16 mouse cellular contexts compared by ENCODE assay signal in the genomic region with DNA sequence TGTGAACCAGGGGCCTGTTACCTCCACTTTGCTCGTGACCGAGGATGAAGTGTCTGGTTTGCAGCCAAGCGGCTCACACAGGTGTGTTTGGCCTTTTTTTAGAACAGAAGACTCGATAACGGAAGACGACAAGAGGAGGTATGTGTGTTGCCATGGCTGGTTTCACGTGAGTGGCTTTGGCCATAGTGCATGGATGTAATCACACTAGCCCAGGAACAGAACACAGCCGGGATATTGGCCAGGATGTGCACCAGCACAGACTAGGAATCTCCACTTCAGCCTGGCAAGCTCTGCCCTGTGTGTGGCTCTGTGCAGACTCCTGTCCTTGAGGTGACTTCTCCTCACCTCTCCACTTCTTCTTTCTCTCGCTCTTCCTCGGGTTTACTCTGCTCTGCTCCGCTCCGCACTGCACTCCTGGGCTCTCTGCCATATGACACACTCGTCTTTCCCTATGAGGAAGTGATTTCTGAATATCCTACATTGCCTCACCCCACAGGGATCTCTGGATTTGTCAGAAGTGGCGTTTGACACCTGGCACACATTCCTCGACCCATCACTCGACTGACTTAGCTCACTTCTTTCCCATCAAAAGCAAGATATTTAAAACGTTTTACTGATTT. TPM values are rescaled to one million over a fixed set of nuclear protein-coding genes. Genes with fewer than 3 reads are reported as not detected.
DNase-seq lines count a peak whose midpoint lies in the region; ATAC-seq and TF ChIP-seq lines count a peak whose summit lies in the region.
"Had no signal": no experiment of that assay in that cellular context is flagged by ENCODE, and none has a peak within 500 bp of the region (broad histone marks: within the 10 kb centered on the region; RNA-seq: fewer than 3 reads in every experiment).

No protein-coding gene starts in this region.

- no peak for ATAC-seq in heart, embryonic 12.5 days (ENCODE audit: insufficient number of reproducible peaks, low FRiP score)
- ATAC-seq in lung, postnatal 0 days: peak; percentile 62
- ATAC-seq in neural tube, embryonic 15.5 days (ENCODE audit: low FRiP score): no peak

- no peak overlapping the region for H3K9ac ChIP-seq in heart, adult 2 months (ENCODE audit: low read depth, low read length)
- H3K9ac ChIP-seq in heart, embryonic 12.5 days: no peak overlapping the region
- no peak overlapping the region for H3K9ac ChIP-seq in lung, postnatal 0 days (replicated peaks; ENCODE audit: low read depth)
- H3K9ac ChIP-seq in neural tube, embryonic 15.5 days (replicated peaks): no peak overlapping the region
- H3K9ac ChIP-seq: embryonic facial prominence, embryonic 13.5 days; forebrain, embryonic 12.5 days; heart, embryonic 15.5 days; limb, embryonic 13.5 days; midbrain, embryonic 12.5 days had no signal

- H3K27ac ChIP-seq in heart, adult 2 months: no peak overlapping the region
- H3K27ac ChIP-seq in heart, embryonic 12.5 days (ENCODE audit: poor library complexity, severe bottlenecking): no peak overlapping the region
- no peak overlapping the region for H3K27ac ChIP-seq in lung, postnatal 0 days (ENCODE audit: low read length)
- H3K27ac ChIP-seq in neural tube, embryonic 15.5 days (replicated peaks): no peak overlapping the region
- H3K27ac ChIP-seq: embryonic facial prominence, embryonic 13.5 days; forebrain, embryonic 12.5 days; heart, embryonic 15.5 days; left cerebral cortex, adult 2 months; limb, embryonic 13.5 days; midbrain, embryonic 12.5 days had no signal

- TF ChIP-seq EP300 in heart, adult 2 months (IDR thresholded peaks at IDR 0.05; ENCODE audit: insufficient read depth, low read depth, low read length): 0 out of 2 replicates have a peak, but pooled peaks have one; percentile 13
- TF ChIP-seq EP300 in lung, postnatal 0 days (IDR thresholded peaks at IDR 0.05): no peak

- WGBS in heart, adult 2 months: 41% methylated on average over 17 of the region's 17 CpGs
- 69% methylated on average over 17 of the region's 17 CpGs for WGBS in heart, embryonic 12.5 days
- 44% methylated on average over 17 of the region's 17 CpGs for WGBS in lung, postnatal 0 days
- WGBS in neural tube, embryonic 15.5 days: 84% methylated on average over 17 of the region's 17 CpGs

- H3K9me3 ChIP-seq in heart, embryonic 12.5 days (replicated peaks): no peaks in the 10 kb centered on the region
- no peaks in the 10 kb centered on the region for H3K9me3 ChIP-seq in lung, postnatal 0 days (ENCODE audit: low read length)
- no peaks in the 10 kb centered on the region for H3K9me3 ChIP-seq in neural tube, embryonic 15.5 days (replicated peaks)
- H3K9me3 ChIP-seq: embryonic facial prominence, embryonic 13.5 days; forebrain, embryonic 12.5 days; heart, embryonic 15.5 days; limb, embryonic 13.5 days; midbrain, embryonic 12.5 days had no signal

- no peak for TF ChIP-seq POLR2A in heart, adult 2 months (IDR thresholded peaks at IDR 0.05; ENCODE audit: insufficient read depth, low read depth, low read length)

- no peaks in the 10 kb centered on the region; the same call in 1 of the 2 replicates for H3K4me1 ChIP-seq in heart, adult 2 months (ENCODE audit: control insufficient read depth, insufficient read depth, low read length)
- peaks cover 17% of the 10 kb centered on the region for H3K4me1 ChIP-seq in heart, embryonic 12.5 days (replicated peaks)
- 0 out of 2 replicates have a peak, but pooled peaks cover 2% of the 10 kb centered on the region for H3K4me1 ChIP-seq in lung, postnatal 0 days (ENCODE audit: insufficient read depth, low read depth, low read length)
- H3K4me1 ChIP-seq in neural tube, embryonic 15.5 days: 0 out of 2 replicates have a peak, but pooled peaks cover 4% of the 10 kb centered on the region

- H3K27me3 ChIP-seq in heart, adult 2 months (ENCODE audit: control insufficient read depth, insufficient read depth, low read length): no peaks in the 10 kb centered on the region
- no peaks in the 10 kb centered on the region for H3K27me3 ChIP-seq in heart, embryonic 12.5 days (replicated peaks)
- H3K27me3 ChIP-seq in lung, postnatal 0 days (replicated peaks; ENCODE audit: insufficient read depth, low read length): no peaks in the 10 kb centered on the region
- no peaks in the 10 kb centered on the region for H3K27me3 ChIP-seq in neural tube, embryonic 15.5 days (replicated peaks)
- H3K27me3 ChIP-seq: embryonic facial prominence, embryonic 13.5 days; forebrain, embryonic 12.5 days; heart, embryonic 15.5 days; limb, embryonic 13.5 days; midbrain, embryonic 12.5 days had no signal

- no peaks in the 10 kb centered on the region for H3K79me2 ChIP-seq in heart, adult 2 months (replicated peaks; ENCODE audit: control insufficient read depth, insufficient read depth, low read length)

- intact Hi-C loops in heart, adult 2 months (cut with DNase I): no loop called here
- intact Hi-C loops in left cerebral cortex, postnatal 25 days (cut with DNase I): no loop called here

- H3K4me3 ChIP-seq in heart, adult 2 months: no peak overlapping the region
- H3K4me3 ChIP-seq in heart, embryonic 12.5 days: no peak overlapping the region
- no peak overlapping the region for H3K4me3 ChIP-seq in lung, postnatal 0 days (ENCODE audit: low read depth, low read length)
- H3K4me3 ChIP-seq in neural tube, embryonic 15.5 days (replicated peaks): no peak overlapping the region
- H3K4me3 ChIP-seq: embryonic facial prominence, embryonic 13.5 days; forebrain, embryonic 12.5 days; heart, embryonic 15.5 days; left cerebral cortex, adult 2 months; limb, embryonic 13.5 days; midbrain, embryonic 12.5 days had no signal

- H3K4me2 ChIP-seq in heart, embryonic 12.5 days: no peak overlapping the region
- H3K4me2 ChIP-seq in lung, postnatal 0 days (replicated peaks; ENCODE audit: low read depth, low read length): no peak overlapping the region
- H3K4me2 ChIP-seq in neural tube, embryonic 15.5 days: no peak overlapping the region
- H3K4me2 ChIP-seq: embryonic facial prominence, embryonic 13.5 days; forebrain, embryonic 12.5 days; heart, embryonic 15.5 days; limb, embryonic 13.5 days; midbrain, embryonic 12.5 days had no signal

- H3K36me3 ChIP-seq in heart, adult 2 months (ENCODE audit: control insufficient read depth, insufficient read depth, low read length): no peaks in the 10 kb centered on the region
- H3K36me3 ChIP-seq in heart, embryonic 12.5 days: no peaks in the 10 kb centered on the region
- no peaks in the 10 kb centered on the region for H3K36me3 ChIP-seq in lung, postnatal 0 days (ENCODE audit: insufficient read depth, low read length)
- no peaks in the 10 kb centered on the region for H3K36me3 ChIP-seq in neural tube, embryonic 15.5 days
- H3K36me3 ChIP-seq: embryonic facial prominence, embryonic 13.5 days; forebrain, embryonic 12.5 days; heart, embryonic 15.5 days had no signal

- DNase-seq in adrenal gland, postnatal 10 days: peak; percentile 23
- DNase-seq in adrenal gland, postnatal 4 days (ENCODE audit: low spot score in 2 of 2): no peak
- peak; percentile 31 to 59 for DNase-seq in heart, adult 2 months
- DNase-seq in lung, postnatal 0 days (ENCODE audit: low spot score): peak; percentile 65
- no peak for DNase-seq in lung, postnatal 4 days
- no peak for DNase-seq in left cerebral cortex, postnatal 25 days (ENCODE audit: low spot score in 2 of 2)
- DNase-seq: adrenal gland, postnatal 25 days; thymus, adult 2 months had no signal

- no peak for TF ChIP-seq CTCF in heart, adult 2 months (IDR thresholded peaks at IDR 0.05)
- TF ChIP-seq CTCF in lung, postnatal 0 days (IDR thresholded peaks at IDR 0.05): no peak

RNA-seq across cellular contexts. Expression of gene 1500009L16Rik, which starts 34.8 kb away (rescaled TPM):
- total RNA-seq in adrenal gland, postnatal 10 days (2021): 10 to 100 TPM; 14.2 to 15.5 TPM
- 10 to 100 TPM; 29.8 to 35.6 TPM for total RNA-seq in adrenal gland, postnatal 4 days (2021)
- 1 to 10 TPM; 3.9 to 5.9 TPM for total RNA-seq in heart, adult 2 months (2021)
- 3.2 and 3.3 TPM in 2 replicates for polyA plus RNA-seq in heart, adult 2 months (2012; rRNA removed)
- polyA plus RNA-seq in heart, embryonic 12.5 days (2016; fragmentation: Nextera tagmentation; extraction: Ambion mirVana): 14.7 and 15.7 TPM in 2 replicates
- 19.6 and 21.5 TPM in 2 replicates for polyA plus RNA-seq in lung, postnatal 0 days (2015; fragmentation: Nextera tagmentation; extraction: Ambion mirVana)
- 102 and 103 TPM in 2 replicates for polyA plus RNA-seq in neural tube, embryonic 15.5 days (2015; fragmentation: Nextera tagmentation; extraction: Ambion mirVana)
- 10 to 100 TPM; 13.3 to 21.9 TPM for total RNA-seq in left cerebral cortex, postnatal 25 days (2021)

Comparison
In these comparisons a context has a peak if more than half of its experiments do, and no peak if none do; other contexts are left out.
1. DNase-seq: peak in adrenal gland, postnatal 10 days (single experiment), heart, adult 2 months (2 of 2) and lung, postnatal 0 days (single experiment); none in adrenal gland, postnatal 4 days (0 of 2), lung, postnatal 4 days (0 of 2) and left cerebral cortex, postnatal 25 days (0 of 2).